Mouse (Mus musculus) embryo, embryonic 9.5 days (tissue): ENCODE results near the gene Ank.
A peak's percentile ranks its signal among the peaks of the same experiment; 100 is the strongest.

Source experiments
- DNase-seq: peaks from one replicate; pipeline ENCODE4 v3.0.0-alpha.2; 2017; ENCODE audit errors: extremely low spot score

The Ank gene

DNA sequence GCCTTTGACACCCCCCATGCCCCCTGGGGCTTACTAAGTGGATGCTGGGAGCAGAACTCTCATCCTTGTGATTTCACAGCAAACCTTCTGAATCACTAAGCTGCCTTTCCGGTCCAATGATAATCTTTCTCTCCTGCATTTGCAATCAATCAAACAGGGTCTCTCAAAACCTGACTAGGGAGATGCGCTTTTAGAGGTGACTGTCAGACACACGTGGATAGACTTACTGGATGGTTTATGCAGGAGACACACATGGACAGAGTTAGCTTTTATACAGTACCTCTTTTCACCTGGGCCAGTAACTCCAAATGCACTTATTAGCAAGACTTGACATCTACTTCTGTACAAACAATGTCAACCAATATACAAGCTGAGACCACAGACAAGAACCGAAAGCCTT lies 131.0 kb downstream of the Ank start:
- DNase-seq = no peak

DNA sequence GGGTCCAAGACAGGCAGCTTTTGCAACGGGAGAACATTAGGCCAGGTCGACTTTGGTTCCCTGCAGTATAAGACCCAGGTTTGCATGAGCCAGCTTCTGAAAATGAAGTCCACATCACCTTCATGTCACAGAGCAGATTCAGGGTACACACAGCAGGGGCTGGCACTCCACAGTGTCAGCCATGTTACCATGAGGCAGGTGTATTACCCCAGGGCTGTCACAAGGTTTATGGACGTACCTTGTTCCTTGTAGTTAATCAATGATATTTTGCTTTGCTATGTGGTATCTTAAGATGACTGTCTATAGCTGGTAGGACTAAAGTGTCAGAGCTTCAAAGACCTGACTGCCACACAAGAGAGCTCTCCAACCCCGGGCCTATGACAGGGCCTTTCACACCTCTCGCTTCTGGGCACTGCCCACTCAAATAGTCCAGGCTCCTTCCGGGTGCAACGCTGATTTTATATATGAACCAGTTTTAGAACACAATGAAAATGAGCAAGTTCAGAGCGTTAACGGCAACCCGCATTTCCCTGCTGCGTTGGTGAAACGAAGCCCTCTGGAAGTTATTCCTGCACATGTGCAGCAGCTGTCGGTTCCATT lies 132.4 kb downstream of the Ank start:
- no peak for DNase-seq

DNA sequence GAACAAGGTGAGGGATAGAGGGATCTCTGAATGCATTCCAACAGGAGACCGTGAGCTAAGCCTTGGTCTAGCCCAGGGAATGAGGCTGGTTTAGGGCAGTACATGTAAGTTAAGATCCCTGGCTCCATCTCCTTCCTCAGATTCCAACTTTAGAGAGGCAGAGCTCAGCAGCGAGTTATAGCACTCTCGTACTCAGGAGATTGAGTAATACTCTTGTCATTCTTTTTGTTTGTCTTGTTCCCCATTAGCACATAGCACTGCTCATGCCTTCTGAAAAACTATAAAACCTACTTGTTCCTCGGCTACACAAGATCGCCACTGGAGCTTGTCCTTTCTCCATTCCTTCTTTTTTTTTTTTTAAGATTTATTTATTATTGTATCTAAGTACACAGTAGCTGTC lies 134.0 kb downstream of the Ank start:
- DNase-seq = no peak

DNA sequence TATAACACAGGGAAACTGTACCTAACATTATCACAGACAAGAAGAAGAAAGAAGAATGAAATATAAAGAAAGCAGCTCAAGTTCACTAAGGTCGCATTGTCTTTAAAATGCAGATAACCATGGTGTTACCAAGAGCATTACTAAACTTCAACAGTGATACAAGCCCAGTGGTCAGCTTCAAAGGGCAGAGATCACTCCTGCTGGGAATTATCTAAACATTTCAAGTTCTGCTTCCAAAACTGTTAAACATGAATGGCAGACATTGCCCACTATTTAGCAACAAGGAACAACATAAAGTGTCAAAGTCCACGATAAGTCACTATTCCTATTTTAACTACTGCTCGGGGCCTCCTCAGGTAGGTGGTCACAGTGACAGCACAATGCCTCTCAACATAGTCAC lies 138.1 kb downstream of the Ank start:
- no peak for DNase-seq

DNA sequence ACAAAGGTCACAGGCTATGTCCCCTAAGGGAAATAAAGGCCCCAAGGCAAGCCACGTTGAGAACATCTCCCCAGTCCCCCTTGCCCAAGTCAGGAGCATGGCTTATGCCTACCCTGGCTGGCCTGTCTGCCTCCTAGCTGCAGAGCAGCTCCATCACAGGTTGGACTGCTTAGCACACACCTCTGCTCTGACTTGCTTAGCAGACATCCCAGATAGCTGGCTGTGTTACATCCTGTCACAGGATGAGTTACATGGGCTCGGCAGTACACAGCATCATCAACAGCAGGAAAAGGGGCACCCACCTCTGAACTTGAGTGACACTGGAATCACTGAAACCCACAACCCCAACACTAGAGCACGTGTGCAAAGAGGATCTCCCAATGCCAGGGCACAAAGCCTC lies 138.8 kb downstream of the Ank start:
- DNase-seq = no peak

DNA sequence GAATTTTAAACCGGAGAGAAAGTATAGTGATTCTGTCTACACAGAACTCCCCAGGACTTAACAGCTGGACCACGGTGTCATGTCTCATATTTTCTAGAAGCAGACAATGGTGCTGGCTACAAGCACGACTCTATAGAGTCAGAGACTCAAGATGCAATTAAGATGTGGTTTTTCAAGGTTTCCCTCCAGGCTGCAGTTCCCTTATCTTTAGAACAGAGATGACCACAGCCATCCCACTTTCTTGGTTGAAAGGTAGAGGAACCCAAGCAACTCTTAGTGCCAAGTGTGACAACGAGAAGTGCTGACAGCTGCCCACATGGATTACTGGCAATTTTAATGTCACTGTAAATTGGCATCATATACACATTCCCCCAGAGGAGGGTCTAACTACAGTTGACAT lies 143.1 kb downstream of the Ank start:
- DNase-seq = no peak

DNA sequence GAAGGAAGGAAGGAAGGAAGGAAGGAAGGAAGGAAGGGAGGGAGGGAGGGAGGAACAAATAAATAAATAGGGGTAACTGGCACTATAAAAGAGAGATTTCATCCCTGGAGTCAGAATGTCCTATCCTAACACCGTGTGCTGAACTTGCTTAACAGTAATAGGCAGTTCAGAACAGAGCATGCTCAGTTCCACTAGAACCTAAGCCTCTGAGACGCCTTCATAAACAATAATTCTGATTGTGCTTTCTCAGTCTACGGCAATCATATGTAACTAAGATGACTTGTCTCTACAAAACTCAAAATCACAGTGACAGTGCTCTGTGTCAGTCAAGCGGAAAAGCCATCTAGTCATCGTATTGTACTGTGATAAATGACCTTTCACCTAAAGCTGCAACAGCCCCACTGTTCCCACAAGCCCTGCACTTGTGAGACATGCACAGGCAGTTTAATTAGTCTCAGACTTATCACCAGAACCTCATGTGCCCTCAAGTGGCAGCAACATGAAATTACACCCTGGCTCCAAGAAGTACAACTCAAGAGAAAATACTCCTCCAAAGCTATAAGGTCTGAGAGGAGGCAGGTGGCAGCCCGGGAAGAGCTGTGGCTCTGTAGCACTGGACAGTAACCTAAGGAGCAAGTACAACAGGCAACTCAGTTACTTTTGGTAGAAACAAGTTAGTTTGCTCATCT lies 146.2 kb downstream of the Ank start:
- peak; percentile 63 for DNase-seq

DNA sequence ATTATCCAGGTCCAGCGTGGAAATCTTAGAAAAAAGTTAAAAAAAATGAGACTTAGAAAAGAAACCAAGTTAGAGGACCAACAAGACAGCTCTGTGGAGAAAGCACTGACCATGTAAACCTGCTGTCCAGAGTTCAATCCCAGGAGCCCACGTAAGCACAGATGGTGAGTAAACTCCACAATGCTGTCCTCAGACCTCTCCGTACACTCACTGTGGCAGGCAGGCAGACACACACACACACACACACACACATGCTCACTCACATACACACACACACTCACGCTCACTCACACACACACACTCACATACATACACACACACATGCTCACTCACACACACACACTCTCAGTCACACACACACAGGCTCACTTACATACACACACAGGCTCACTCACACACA lies 146.8 kb downstream of the Ank start:
- no peak for DNase-seq

DNA sequence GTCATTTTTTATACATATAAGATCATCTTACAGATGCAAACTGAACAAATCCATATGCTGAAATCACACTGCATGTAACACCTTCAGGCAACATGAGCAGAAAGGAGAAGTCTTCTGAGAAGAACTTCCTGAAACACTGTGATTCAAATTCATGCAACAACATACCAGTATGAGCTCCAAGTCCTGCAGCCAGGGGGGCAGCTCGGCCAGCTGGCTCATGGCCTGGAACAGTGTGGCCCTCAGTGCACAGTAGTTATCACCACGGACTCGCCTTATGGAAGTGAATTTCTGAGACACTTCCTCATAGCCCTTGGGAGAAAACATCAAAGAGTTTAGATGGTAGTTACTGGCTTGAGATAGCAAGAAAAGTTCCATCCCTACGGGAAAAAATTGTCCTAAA lies 149.7 kb downstream of the Ank start:
- DNase-seq = no peak

DNA sequence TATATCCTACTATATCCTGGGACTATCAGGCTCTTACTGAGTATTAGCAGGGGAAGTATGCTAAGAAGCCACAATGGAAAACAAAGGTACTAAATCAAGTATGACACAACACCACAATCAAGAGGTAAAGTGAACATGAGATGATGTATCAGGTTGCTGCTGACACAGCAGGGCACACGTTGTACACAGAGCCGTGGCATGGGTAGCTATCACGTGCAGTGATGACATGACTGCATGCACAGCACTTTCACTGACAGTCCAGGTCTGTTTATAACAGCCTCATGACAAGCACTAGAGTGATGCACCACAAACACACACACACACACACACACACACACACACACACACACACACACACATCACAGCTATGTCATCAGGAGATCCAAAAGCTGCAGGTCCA lies 150.8 kb downstream of the Ank start:
- DNase-seq = no peak

DNA sequence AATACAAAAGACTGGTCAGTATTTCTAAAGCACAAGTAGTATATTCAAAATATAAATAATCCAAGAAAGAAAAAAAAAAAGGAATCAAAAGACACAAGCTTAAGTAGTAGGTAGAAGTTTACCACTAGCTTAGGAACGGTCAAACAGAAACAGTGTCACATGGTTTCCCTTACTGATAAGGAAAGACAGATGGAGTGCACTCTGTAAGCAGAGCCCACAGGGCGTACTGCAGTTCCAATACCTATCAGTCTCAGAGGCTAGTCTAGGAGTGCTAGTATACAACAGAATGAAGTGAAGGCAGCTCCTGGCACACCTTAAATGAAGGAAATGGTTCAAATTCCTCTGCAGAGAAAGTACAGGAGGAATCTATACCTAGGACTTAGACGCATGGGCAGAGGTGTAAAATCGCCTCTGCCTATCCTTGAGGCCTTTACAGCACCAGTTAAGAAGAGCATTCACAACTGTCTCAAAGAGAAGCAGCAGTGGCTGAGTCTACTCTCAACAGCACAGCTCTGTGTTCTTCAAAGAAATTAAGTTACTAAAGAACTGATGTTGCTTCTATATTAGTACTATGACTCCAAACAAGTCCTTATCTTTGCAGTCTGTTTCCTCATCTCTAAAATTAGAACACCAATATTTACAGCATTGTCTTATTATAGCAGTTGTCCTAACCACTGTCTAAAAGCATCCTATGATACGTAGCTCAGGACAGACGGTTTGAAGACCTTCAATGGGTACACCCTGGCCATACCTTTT lies 152.5 kb downstream of the Ank start:
- no peak for DNase-seq

DNA sequence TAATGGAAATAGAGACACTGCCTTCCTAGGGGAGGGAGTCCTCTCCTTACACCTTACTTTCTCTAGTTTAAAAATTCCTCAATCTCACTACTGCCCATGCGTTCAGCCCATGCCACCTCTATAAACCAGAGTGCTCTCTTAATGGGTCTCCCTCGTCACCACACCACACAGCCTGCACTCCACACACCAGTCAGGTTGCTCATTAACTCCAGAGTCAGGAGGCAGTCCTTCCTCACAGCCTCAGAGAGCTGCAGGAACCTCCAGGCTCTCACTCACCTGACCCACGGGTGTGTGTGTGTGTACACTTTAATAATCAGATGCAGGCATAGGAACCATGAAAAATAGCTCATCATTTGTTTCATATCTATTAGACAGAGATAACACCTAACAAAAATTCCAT lies 153.2 kb downstream of the Ank start:
- no peak for DNase-seq

DNA sequence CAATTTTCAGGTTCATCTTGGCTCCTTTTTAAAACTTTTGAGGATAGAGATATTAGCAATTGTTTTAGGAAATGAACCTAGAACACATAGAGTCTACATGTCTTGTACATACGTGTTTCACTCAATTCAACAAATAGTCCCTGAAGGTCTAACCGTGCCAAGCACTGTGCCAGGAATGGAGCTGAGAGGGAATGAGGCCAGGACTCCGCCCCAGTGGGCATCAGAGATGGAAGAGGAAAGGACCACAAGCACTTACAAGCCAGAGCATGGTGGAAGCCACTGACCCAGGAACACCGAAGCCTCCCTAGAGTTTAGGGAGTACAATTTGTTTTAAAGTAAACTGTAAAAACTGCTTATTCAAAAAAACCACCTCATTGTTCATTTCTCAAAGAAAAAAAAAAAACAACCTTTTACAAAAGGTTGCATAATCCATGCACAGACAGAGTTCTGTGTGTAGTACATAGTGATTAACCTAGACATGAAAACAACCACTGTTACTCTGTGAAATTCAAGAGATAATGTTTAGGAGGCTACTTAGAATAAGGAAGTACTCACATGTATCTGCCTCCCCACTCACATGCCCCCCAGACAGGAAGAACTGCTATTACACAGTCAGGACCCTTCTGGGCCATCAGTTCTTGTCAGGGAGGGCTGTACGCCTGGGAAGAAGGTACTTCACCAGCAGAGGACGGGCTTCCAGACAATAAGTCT lies 154.2 kb downstream of the Ank start:
- DNase-seq = no peak

DNA sequence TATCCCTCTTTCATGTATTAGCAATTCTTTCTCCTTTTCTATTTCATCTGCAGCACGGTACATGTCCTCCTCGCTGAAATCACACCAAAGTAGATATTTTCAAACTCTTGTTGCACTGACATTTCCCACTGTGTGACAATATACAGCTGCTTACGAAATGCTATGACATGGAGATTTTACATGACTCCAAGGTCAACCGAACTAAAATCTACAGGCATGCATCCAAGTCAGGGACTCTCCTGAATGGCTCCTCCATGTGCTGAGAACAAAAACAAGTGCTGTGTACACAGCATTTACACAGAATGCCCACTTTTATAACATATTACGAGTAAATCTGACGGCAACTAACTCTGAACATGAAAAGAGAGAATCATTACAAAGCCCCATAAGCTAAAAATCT lies 156.8 kb downstream of the Ank start:
- no peak for DNase-seq

DNA sequence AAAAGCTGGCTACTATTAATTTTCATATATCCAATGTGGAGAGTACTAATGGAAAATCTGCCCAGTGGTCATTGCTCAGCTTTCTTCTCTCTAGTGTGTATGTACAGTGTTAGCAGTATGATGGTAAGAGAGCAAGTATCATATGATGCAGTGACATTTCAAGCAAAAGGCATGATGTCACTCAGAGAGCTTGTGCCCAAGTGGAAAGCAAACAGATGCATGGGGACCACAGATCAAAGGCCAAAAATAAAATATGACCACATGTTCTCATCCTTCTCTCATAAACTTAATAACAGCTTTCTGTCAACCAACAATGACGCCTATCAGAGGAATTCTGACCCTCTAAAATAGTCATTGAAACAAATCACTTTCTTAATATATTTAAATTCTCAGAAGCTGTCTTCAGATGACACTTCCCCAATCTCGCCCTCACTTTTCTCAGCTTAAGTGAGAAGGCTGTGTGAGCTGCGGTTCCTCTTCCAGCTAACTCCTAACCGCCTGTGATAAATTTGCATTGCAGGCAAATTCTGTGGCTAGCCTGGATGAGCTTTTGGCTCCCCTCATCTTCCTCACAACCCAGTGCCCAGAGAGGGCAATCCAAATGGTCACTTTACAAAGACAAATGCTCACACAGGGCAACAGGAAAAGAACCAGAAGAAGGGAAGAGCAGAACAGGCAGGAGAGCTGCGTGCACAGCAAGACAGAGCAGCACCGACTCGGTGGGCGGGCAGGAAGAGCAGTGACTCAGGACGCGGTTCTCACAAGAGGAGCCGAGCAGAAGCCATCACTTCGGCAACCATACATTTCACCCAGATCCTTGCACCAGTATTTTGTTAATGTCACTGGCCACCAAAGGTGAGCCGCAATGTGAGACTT lies 158.8 kb downstream of the Ank start:
- no peak for DNase-seq

DNA sequence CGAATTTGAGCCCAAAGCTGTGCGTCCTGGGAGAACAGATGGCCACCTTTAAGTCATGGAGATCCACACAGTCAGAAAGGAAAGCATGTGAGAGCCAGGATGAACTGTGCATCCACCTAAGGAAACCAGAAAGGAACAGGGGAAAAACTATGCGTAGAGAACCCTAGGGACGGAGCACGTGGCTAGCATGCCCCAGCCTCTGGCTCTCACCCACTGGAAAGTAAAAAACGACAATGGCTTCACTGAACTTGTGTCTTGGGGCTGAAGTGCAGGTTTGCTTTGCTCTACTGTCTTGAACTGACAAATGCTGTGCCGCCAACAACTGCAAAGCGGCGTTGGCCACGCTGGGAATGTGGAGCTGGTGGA lies 159.4 kb downstream of the Ank start:
- DNase-seq = no peak

DNA sequence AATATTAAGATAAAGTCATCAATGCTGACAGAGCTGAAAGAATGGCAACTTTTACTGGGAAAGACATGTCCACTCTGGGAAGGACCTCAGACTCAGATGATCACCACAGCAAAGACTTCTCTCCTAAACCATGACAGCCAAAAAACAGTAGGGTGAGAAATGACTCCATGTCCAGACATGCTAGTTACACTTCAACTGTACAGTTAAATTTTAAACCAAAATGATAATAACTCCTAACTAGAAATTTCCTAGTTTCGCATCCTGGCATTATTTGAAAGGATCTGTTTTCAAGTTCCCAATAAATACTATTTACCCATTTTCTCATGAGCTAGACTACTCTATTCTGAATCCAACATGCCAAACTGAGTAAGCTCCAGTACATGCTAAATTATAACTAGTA lies 159.8 kb downstream of the Ank start:
- no peak for DNase-seq

DNA sequence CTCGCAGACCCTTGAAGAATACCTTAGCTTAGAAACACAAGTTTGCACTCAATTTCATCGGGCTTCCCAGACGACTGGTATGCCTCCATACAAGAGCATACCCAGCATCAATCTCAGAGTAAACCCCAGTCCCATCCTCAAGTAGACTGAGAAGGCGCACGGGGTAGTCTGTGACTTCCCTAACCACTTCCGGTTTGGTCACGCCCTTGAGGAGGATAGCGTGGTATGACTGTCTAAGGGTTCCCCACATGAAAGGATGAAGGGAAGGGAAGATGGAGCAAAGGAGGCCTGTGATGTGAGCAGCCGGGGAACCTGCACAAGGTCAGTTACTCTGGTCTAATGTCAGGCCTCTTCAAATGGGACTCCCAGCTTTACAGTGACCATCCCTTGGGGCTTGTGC lies 161.3 kb downstream of the Ank start:
- no peak for DNase-seq

DNA sequence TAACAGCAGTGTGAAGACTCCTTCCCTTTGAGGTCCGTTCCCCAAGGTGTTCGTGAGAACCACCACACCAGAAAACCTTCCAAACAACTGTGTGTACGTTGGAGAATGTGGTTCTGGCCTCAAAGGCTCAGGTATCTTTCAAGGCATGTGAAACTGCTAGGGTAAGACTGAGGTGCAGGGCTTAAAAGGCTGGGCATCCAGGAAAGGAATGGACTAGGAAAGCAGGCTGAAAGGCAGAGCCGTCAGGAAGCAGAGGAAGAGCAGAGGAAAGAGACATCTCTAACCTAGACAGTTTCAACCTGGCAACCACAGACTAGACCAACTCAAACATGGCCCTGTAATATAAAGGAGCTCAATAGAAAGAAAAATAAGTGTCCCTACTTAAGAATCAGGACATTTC lies 162.6 kb downstream of the Ank start:
- DNase-seq = no peak

DNA sequence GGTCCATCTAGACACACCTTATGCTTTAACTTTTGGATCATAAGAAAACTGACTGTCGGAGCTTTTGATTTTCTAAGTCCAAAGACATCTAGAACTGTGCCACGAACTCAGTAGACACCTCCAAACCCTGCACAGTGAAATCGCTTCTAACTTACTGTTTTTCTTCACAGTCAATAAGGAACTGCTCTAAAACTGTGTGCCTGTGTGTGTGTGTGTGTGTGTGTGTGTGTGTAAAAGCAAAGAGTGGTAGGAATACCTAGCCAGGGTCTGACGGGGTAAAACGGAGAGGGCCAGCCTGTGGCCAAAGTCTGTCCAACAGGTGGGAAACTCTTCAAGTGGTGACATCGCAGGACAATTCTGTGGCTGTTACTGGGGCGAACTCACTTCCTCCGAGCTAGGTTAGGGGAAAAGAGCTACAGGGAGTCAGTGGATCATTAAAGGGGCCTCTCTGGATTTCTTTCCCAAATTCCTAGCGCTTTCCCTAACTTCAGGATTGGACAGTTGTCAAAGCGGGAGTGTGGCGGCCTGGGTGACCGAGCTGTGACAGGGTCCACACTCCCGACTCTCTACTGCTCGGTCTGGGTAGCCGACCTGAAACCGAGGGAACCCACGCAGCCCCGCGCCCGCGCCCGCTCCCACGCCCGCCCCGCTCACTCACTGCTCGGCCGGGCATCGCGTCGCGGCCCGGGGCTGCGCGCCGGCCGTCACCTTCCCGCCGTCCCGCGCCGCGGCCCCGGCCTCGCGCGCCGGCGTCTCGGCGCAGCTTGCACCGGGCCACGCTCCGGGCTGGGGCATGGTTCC lies 163.5 kb downstream of the Ank start:
- no peak for DNase-seq
